Mouse (Mus musculus) lung, postnatal 0 days (tissue): ENCODE data around the gene Wwc2. TPM values are rescaled to one million over a fixed set of nuclear protein-coding genes. Genes with fewer than 3 reads are reported as not detected.

ENCODE experiments used
- ATAC-seq: fragments of 200-750 bp; cut with Nextera tagmentation; 2 replicates; pipeline ENCODE4 v1.8.0; 2017; ENCODE audit warnings: moderate library complexity
- DNase-seq: peaks from one replicate; pipeline ENCODE4 v3.0.0-alpha.2; 2016; ENCODE audit warnings: low spot score
- H3K27ac ChIP-seq: fragments of 300-500 bp; sonication (generic); 2 replicates; pipeline ENCODE4 v1.5.1; 2014; ENCODE audit warnings: antibody characterized with exemption, mild to moderate bottlenecking, low read length, mixed read lengths
- H3K27me3 ChIP-seq: fragments of 300-500 bp; sonication (generic); replicated peaks from 2 replicates; pipeline ENCODE4 v1.6.1; 2014; ENCODE audit warnings: low read length, mixed read lengths; ENCODE audit not compliant: insufficient read depth
- H3K36me3 ChIP-seq: fragments of 300-500 bp; sonication (generic); 2 replicates; pipeline ENCODE4 v1.6.1; 2014; ENCODE audit warnings: low read length, mixed read lengths; ENCODE audit not compliant: insufficient read depth
- H3K4me1 ChIP-seq: fragments of 300-500 bp; sonication (generic); 2 replicates; pipeline ENCODE4 v1.6.1; 2014; ENCODE audit warnings: antibody characterized with exemption, low read depth, low read length, mixed read lengths; ENCODE audit not compliant: insufficient read depth
- H3K4me2 ChIP-seq: fragments of 300-500 bp; sonication (generic); replicated peaks from 2 replicates; pipeline ENCODE4 v1.6.1; 2014; ENCODE audit warnings: low read depth, mild to moderate bottlenecking, low read length, moderate library complexity, mixed read lengths
- H3K4me3 ChIP-seq: fragments of 300-500 bp; sonication (generic); 2 replicates; pipeline ENCODE4 v1.5.1; 2014; ENCODE audit warnings: low read depth, low read length
- H3K9ac ChIP-seq: fragments of 300-500 bp; sonication (generic); replicated peaks from 2 replicates; pipeline ENCODE4 v1.6.1; 2014; ENCODE audit warnings: low read depth, mild to moderate bottlenecking
- H3K9me3 ChIP-seq: fragments of 300-500 bp; sonication (generic); 2 replicates; pipeline ENCODE4 v1.6.1; 2016; ENCODE audit warnings: low read length, mixed read lengths
- CTCF ChIP-seq: IDR thresholded peaks from 2 replicates; pipeline ENCODE4 v1.5.1; 2016; ENCODE audit warnings: antibody characterized with exemption, mild to moderate bottlenecking
- EP300 ChIP-seq: IDR thresholded peaks from 2 replicates; pipeline ENCODE4 v1.6.1; 2016; ENCODE audit warnings: antibody characterized with exemption, mild to moderate bottlenecking, control low read depth
- WGBS: fragments of 180-500 bp; shearing (Covaris S2); extraction: QIAGEN DNeasy Blood & Tissue Kit; methylation state at CpG from one replicate; pipeline ENCODE4 v1.1.7; 2014; 5-methylcytosine and 5-hydroxymethylcytosine counted together
- polyA plus RNA-seq: library from polyadenylated mRNA; unstranded; fragments of >200 nt; fragmentation: Nextera tagmentation; extraction: Ambion mirVana; gene quantifications from 2 replicates; pipeline ENCODE4 v1.2.1, GENCODE M21; 2015

The Wwc2 gene
- polyA plus RNA-seq, 1 experiment from 2014 or later: 19.1 TPM

- no peak overlapping the region for H3K4me2 ChIP-seq
- H3K27ac ChIP-seq: no peak overlapping the region
- no peak overlapping the region for H3K4me3 ChIP-seq
- no peak for ATAC-seq
- H3K36me3 ChIP-seq: no peaks in the 10 kb centered on the region
- DNase-seq: no peak
- 79% methylated on average over 2 of the region's 2 CpGs for WGBS
- TF ChIP-seq EP300: no peak
- no peak for TF ChIP-seq CTCF
- H3K27me3 ChIP-seq: no peaks in the 10 kb centered on the region
- H3K9me3 ChIP-seq: no peaks in the 10 kb centered on the region
- no peaks in the 10 kb centered on the region for H3K4me1 ChIP-seq
- no peak overlapping the region for H3K9ac ChIP-seq
These were observed 188.4 kb downstream of the Wwc2 start for GRCm38 (mm10) chr8:47802349-47802748.

- Histone ChIP-seq H3K36me3 (no peaks in the 10 kb centered on the region), H3K27me3 (no peaks in the 10 kb centered on the region), H3K4me1 (no peaks in the 10 kb centered on the region), H3K27ac (no peak overlapping the region), H3K9ac (no peak overlapping the region), H3K4me3 (no peak overlapping the region), H3K9me3 (no peaks in the 10 kb centered on the region), H3K4me2 (no peak overlapping the region)
- no peak for DNase-seq
- 43% methylated on average over 6 of the region's 6 CpGs for WGBS
- ATAC-seq: no peak
- no peak for TF ChIP-seq CTCF
- TF ChIP-seq EP300: no peak
These were observed 191.3 kb downstream of the Wwc2 start for GRCm38 (mm10) chr8:47799438-47799837.

GRCm38 (mm10) chr8:47791986-47792385 lies 198.7 kb downstream of the Wwc2 start:
- Histone ChIP-seq H3K9me3 (no peaks in the 10 kb centered on the region), H3K4me3 (no peak overlapping the region), H3K4me1 (no peaks in the 10 kb centered on the region), H3K4me2 (no peak overlapping the region), H3K27ac (no peak overlapping the region), H3K9ac (no peak overlapping the region), H3K36me3 (no peaks in the 10 kb centered on the region), H3K27me3 (no peaks in the 10 kb centered on the region)
- WGBS: 60% methylated on average over 9 of the region's 9 CpGs
- DNase-seq (no peak), ATAC-seq (no peak)
- no peak for TF ChIP-seq EP300
- no peak for TF ChIP-seq CTCF

- no peaks in the 10 kb centered on the region for H3K27me3 ChIP-seq
- DNase-seq (no peak), ATAC-seq (no peak)
- no peaks in the 10 kb centered on the region for H3K9me3 ChIP-seq
- TF ChIP-seq CTCF: no peak
- TF ChIP-seq EP300: no peak
- no peak overlapping the region for H3K27ac ChIP-seq
- no peak overlapping the region for H3K4me3 ChIP-seq
- no peak overlapping the region for H3K9ac ChIP-seq
- 30% methylated on average over 10 of the region's 10 CpGs for WGBS
- no peaks in the 10 kb centered on the region for H3K4me1 ChIP-seq
- H3K36me3 ChIP-seq: no peaks in the 10 kb centered on the region
- no peak overlapping the region for H3K4me2 ChIP-seq
These were observed 203.0 kb downstream of the Wwc2 start for GRCm38 (mm10) chr8:47787705-47788104.

GRCm38 (mm10) chr8:47786323-47786722 lies 204.4 kb downstream of the Wwc2 start:
- H3K9me3 ChIP-seq: no peaks in the 10 kb centered on the region

GRCm38 (mm10) chr8:47784436-47784835 lies 206.3 kb downstream of the Wwc2 start:
- 86% methylated on average over 7 of the region's 7 CpGs for WGBS
- Histone ChIP-seq H3K27me3 (no peaks in the 10 kb centered on the region), H3K4me2 (no peak overlapping the region), H3K9me3 (no peaks in the 10 kb centered on the region), H3K4me1 (no peaks in the 10 kb centered on the region), H3K9ac (no peak overlapping the region), H3K27ac (no peak overlapping the region), H3K4me3 (no peak overlapping the region), H3K36me3 (no peaks in the 10 kb centered on the region)
- ATAC-seq (no peak), DNase-seq (no peak)
- TF ChIP-seq EP300 (no peak), CTCF (no peak)

More at GRCm38 (mm10) chr8:47786323-47786722, 204.4 kb downstream of the Wwc2 start:
- Histone ChIP-seq H3K36me3 (no peaks in the 10 kb centered on the region), H3K4me1 (no peaks in the 10 kb centered on the region), H3K27me3 (no peaks in the 10 kb centered on the region), H3K4me2 (no peak overlapping the region), H3K27ac (no peak overlapping the region), H3K4me3 (no peak overlapping the region), H3K9ac (no peak overlapping the region)
- DNase-seq (no peak), ATAC-seq (no peak)
- TF ChIP-seq CTCF (no peak), EP300 (no peak)
- 92% methylated on average over 15 of the region's 15 CpGs for WGBS

GRCm38 (mm10) chr8:47783944-47784343 lies 206.8 kb downstream of the Wwc2 start:
- WGBS: 87% methylated on average over 6 of the region's 6 CpGs
- no peaks in the 10 kb centered on the region for H3K9me3 ChIP-seq
- H3K36me3 ChIP-seq: no peaks in the 10 kb centered on the region
- H3K27me3 ChIP-seq: no peaks in the 10 kb centered on the region
- TF ChIP-seq EP300: no peak
- no peak for TF ChIP-seq CTCF
- no peak overlapping the region for H3K9ac ChIP-seq
- H3K4me2 ChIP-seq: no peak overlapping the region
- H3K4me1 ChIP-seq: no peaks in the 10 kb centered on the region
- H3K4me3 ChIP-seq: no peak overlapping the region
- no peak for DNase-seq
- ATAC-seq: no peak
- H3K27ac ChIP-seq: no peak overlapping the region
